Mouse (Mus musculus) heart, embryonic 16.5 days (tissue): ENCODE data around the gene Ablim1. TPM values are rescaled to one million over a fixed set of nuclear protein-coding genes. Genes with fewer than 3 reads are reported as not detected.

ENCODE experiments used
- ATAC-seq: fragments of 200-750 bp; cut with Nextera tagmentation; replicated peaks from 2 replicates; pipeline ENCODE4 v1.8.0; 2017; ENCODE audit warnings: moderate number of reproducible peaks; ENCODE audit not compliant: insufficient read depth, low FRiP score; ENCODE audit errors: extremely low read depth
- H3K27ac ChIP-seq: fragments of 300-500 bp; sonication (generic); 2 replicates; pipeline ENCODE4 v1.5.1; 2014; ENCODE audit warnings: mild to moderate bottlenecking, low read length, control low read depth, moderate library complexity
- H3K27me3 ChIP-seq: fragments of 300-500 bp; sonication (generic); 2 replicates; pipeline ENCODE4 v1.6.1; 2014; ENCODE audit warnings: low read length, mixed read lengths; ENCODE audit not compliant: control insufficient read depth, insufficient read depth
- H3K36me3 ChIP-seq: fragments of 300-500 bp; sonication (generic); 2 replicates; pipeline ENCODE4 v1.6.1; 2014; ENCODE audit not compliant: control insufficient read depth, insufficient read depth
- H3K4me1 ChIP-seq: fragments of 300-500 bp; sonication (generic); 2 replicates; pipeline ENCODE4 v1.6.1; 2014; ENCODE audit warnings: low read length, mixed read lengths; ENCODE audit not compliant: control insufficient read depth, insufficient read depth
- H3K4me2 ChIP-seq: fragments of 300-500 bp; sonication (generic); 2 replicates; pipeline ENCODE4 v1.6.1; 2014; ENCODE audit warnings: low read depth, mild to moderate bottlenecking, control low read depth, low read length
- H3K4me3 ChIP-seq: fragments of 300-500 bp; sonication (generic); 2 replicates; pipeline ENCODE4 v1.5.1; 2014; ENCODE audit warnings: mild to moderate bottlenecking, control low read depth, low read length
- H3K9ac ChIP-seq: fragments of 300-500 bp; sonication (generic); 2 replicates; pipeline ENCODE4 v1.6.1; 2014; ENCODE audit warnings: low read length, control low read depth
- H3K9me3 ChIP-seq: fragments of 300-500 bp; sonication (generic); replicated peaks from 2 replicates; pipeline ENCODE4 v1.6.1; 2016; ENCODE audit warnings: low read length; ENCODE audit not compliant: control insufficient read depth
- WGBS: fragments of 180-500 bp; shearing (Covaris S2); extraction: QIAGEN DNeasy Blood & Tissue Kit; methylation state at CpG from one replicate; pipeline ENCODE4 v1.1.7; 2014; 5-methylcytosine and 5-hydroxymethylcytosine counted together
- polyA plus RNA-seq: library from polyadenylated mRNA; unstranded; fragments of >200 nt; fragmentation: Nextera tagmentation; extraction: Ambion mirVana; gene quantifications from 2 replicates; pipeline ENCODE4 v1.2.1, GENCODE M21; 2015

Gene Ablim1
- polyA plus RNA-seq, 1 experiment from 2014 or later = 72.6 TPM

- Histone ChIP-seq H3K27ac (no peak overlapping the region), H3K9ac (no peak overlapping the region), H3K27me3 (no peaks in the 10 kb centered on the region; the same call in 1 of the 2 replicates), H3K4me3 (no peak overlapping the region), H3K36me3 (no peaks in the 10 kb centered on the region), H3K4me1 (no peaks in the 10 kb centered on the region), H3K9me3 (no peaks in the 10 kb centered on the region; the same call in 1 of the 2 replicates), H3K4me2 (no peak overlapping the region)
- no peak for ATAC-seq
- WGBS = 75% methylated on average over 9 of the region's 9 CpGs
These were observed 6.1 kb upstream of the Ablim1 start for GRCm38 (mm10) chr19:57320656-57321382.

GRCm38 (mm10) chr19:57316597-57316996, 1.9 kb upstream of the Ablim1 start:
- Histone ChIP-seq H3K4me2 (no peak overlapping the region), H3K4me3 (no peak overlapping the region), H3K9me3 (no peaks in the 10 kb centered on the region; the same call in 1 of the 2 replicates), H3K27ac (no peak overlapping the region), H3K9ac (no peak overlapping the region), H3K27me3 (no peaks in the 10 kb centered on the region; the same call in 1 of the 2 replicates), H3K36me3 (no peaks in the 10 kb centered on the region), H3K4me1 (peaks cover 4% of the 10 kb centered on the region)
- WGBS = 72% methylated on average over 3 of the region's 3 CpGs
- no peak for ATAC-seq

- Histone ChIP-seq H3K4me2 (peak overlapping the region; percentile 69), H3K9ac (peak overlapping the region; percentile 84), H3K36me3 (no peaks in the 10 kb centered on the region), H3K27ac (peak overlapping the region; percentile 80), H3K27me3 (no peaks in the 10 kb centered on the region; the same call in 1 of the 2 replicates), H3K4me3 (peak overlapping the region; percentile 64), H3K4me1 (peaks cover 4% of the 10 kb centered on the region), H3K9me3 (no peaks in the 10 kb centered on the region; the same call in 1 of the 2 replicates)
- WGBS = 33% methylated on average over 11 of the region's 11 CpGs
- ATAC-seq = no peak
These were observed 370 bp upstream of the Ablim1 start for GRCm38 (mm10) chr19:57315013-57315565.

GRCm38 (mm10) chr19:57313891-57314345, 801 bp downstream of the Ablim1 start:
- Histone ChIP-seq H3K27me3 (no peaks in the 10 kb centered on the region; the same call in 1 of the 2 replicates), H3K27ac (peak overlapping the region; percentile 80), H3K9ac (peak overlapping the region; percentile 84), H3K4me1 (peaks cover 4% of the 10 kb centered on the region), H3K9me3 (no peaks in the 10 kb centered on the region), H3K36me3 (no peaks in the 10 kb centered on the region), H3K4me3 (peak overlapping the region; percentile 64), H3K4me2 (peak overlapping the region; percentile 69)
- ATAC-seq = no peak
- 79% methylated on average over 3 of the region's 3 CpGs for WGBS

GRCm38 (mm10) chr19:57313226-57313625, 1.5 kb downstream of the Ablim1 start:
- no peaks in the 10 kb centered on the region for H3K36me3 ChIP-seq
- H3K4me3 ChIP-seq = no peak overlapping the region
- no peaks in the 10 kb centered on the region; the same call in 1 of the 2 replicates for H3K27me3 ChIP-seq
- H3K4me2 ChIP-seq = no peak overlapping the region; the same call in 1 of the 2 replicates
- H3K27ac ChIP-seq = no peak overlapping the region
- no peak overlapping the region for H3K9ac ChIP-seq
- no peaks in the 10 kb centered on the region for H3K9me3 ChIP-seq
- ATAC-seq = no peak
- 80% methylated on average over 10 of the region's 10 CpGs for WGBS
- peaks cover 4% of the 10 kb centered on the region for H3K4me1 ChIP-seq

GRCm38 (mm10) chr19:57309980-57310379, 4.7 kb downstream of the Ablim1 start:
- H3K27ac ChIP-seq = no peak overlapping the region
- H3K9me3 ChIP-seq = no peaks in the 10 kb centered on the region
- H3K27me3 ChIP-seq = no peaks in the 10 kb centered on the region
- H3K4me2 ChIP-seq = no peak overlapping the region
- H3K36me3 ChIP-seq = no peaks in the 10 kb centered on the region
- H3K9ac ChIP-seq = no peak overlapping the region
- WGBS = 61% methylated on average over 4 of the region's 4 CpGs
- H3K4me1 ChIP-seq = peaks cover 20% of the 10 kb centered on the region
- no peak for ATAC-seq
- no peak overlapping the region for H3K4me3 ChIP-seq

GRCm38 (mm10) chr19:57306601-57307000, 8.1 kb downstream of the Ablim1 start:
- Histone ChIP-seq H3K4me1 (peaks cover 20% of the 10 kb centered on the region), H3K9ac (no peak overlapping the region), H3K27ac (peak overlapping the region; percentile 53; the same call in 1 of the 2 replicates), H3K27me3 (no peaks in the 10 kb centered on the region), H3K4me3 (no peak overlapping the region), H3K4me2 (no peak overlapping the region), H3K9me3 (no peaks in the 10 kb centered on the region), H3K36me3 (no peaks in the 10 kb centered on the region)
- no peak for ATAC-seq
- 39% methylated on average over 4 of the region's 4 CpGs for WGBS

- Histone ChIP-seq H3K27ac (peak overlapping the region; percentile 76), H3K4me3 (no peak overlapping the region), H3K27me3 (no peaks in the 10 kb centered on the region), H3K9me3 (no peaks in the 10 kb centered on the region), H3K4me1 (peaks cover 20% of the 10 kb centered on the region), H3K9ac (peak overlapping the region; percentile 7; the same call in 1 of the 2 replicates), H3K36me3 (no peaks in the 10 kb centered on the region), H3K4me2 (peak overlapping the region; percentile 41)
- 27% methylated on average over 8 of the region's 8 CpGs for WGBS
- ATAC-seq = 0 out of 2 replicates have a peak, but pooled peaks have one; percentile 63
These were observed 8.7 kb downstream of the Ablim1 start for GRCm38 (mm10) chr19:57305972-57306371.

- 78% methylated on average over 2 of the region's 2 CpGs for WGBS
- H3K27ac ChIP-seq = no peak overlapping the region
- no peaks in the 10 kb centered on the region for H3K9me3 ChIP-seq
- H3K27me3 ChIP-seq = no peaks in the 10 kb centered on the region
- H3K36me3 ChIP-seq = no peaks in the 10 kb centered on the region
- no peak overlapping the region for H3K9ac ChIP-seq
- no peak overlapping the region for H3K4me2 ChIP-seq
- H3K4me3 ChIP-seq = no peak overlapping the region
- peaks cover 20% of the 10 kb centered on the region for H3K4me1 ChIP-seq
- no peak for ATAC-seq
These were observed 10.1 kb downstream of the Ablim1 start for GRCm38 (mm10) chr19:57304666-57305065.
